Mouse (Mus musculus): ENCODE results near the gene Gmeb2.

GRCm38 (mm10) chr2:181201606-181202005 is 86.2 kb downstream of the Gmeb2 start:
- TF ChIP-seq CTCF (IDR thresholded peaks at IDR 0.05; ENCODE audit: low read depth), result no peak
- no peak for TF ChIP-seq EP300 (IDR thresholded peaks at IDR 0.05; ENCODE audit: low read depth)

All from liver, postnatal 0 days (tissue).